Mouse (Mus musculus) embryonic facial prominence, embryonic 10.5 days (tissue): ENCODE data around the gene Hoxa10. TPM values are rescaled to one million over a fixed set of nuclear protein-coding genes. Genes with fewer than 3 reads are reported as not detected.

ENCODE experiments used
- DNase-seq: peaks from one replicate; pipeline ENCODE4 v3.0.0-alpha.2; 2017; ENCODE audit warnings: low spot score
- H3K27ac ChIP-seq: fragments of 300-500 bp; sonication (generic); replicated peaks from 2 replicates; pipeline ENCODE4 v1.5.1; 2016; ENCODE audit warnings: mild to moderate bottlenecking
- H3K27me3 ChIP-seq: fragments of 300-500 bp; sonication (generic); replicated peaks from 2 replicates; pipeline ENCODE4 v1.6.1; 2016; ENCODE audit warnings: low read depth, mild to moderate bottlenecking; ENCODE audit not compliant: poor library complexity, severe bottlenecking
- H3K36me3 ChIP-seq: fragments of 300-500 bp; sonication (generic); replicated peaks from 2 replicates; pipeline ENCODE4 v1.6.1; 2016; ENCODE audit warnings: mild to moderate bottlenecking, moderate library complexity
- H3K4me1 ChIP-seq: fragments of 300-500 bp; sonication (generic); 2 replicates; pipeline ENCODE4 v1.6.1; 2016
- H3K4me3 ChIP-seq: fragments of 300-500 bp; sonication (generic); 2 replicates; pipeline ENCODE4 v1.5.1; 2016; ENCODE audit warnings: mild to moderate bottlenecking, moderate library complexity
- H3K9me3 ChIP-seq: fragments of 300-500 bp; sonication (generic); 2 replicates; pipeline ENCODE4 v1.6.1; 2016; ENCODE audit warnings: mild to moderate bottlenecking
- WGBS: fragments of 180-500 bp; shearing (Covaris S2); methylation state at CpG from one replicate; pipeline ENCODE4 v1.1.7; 2016; 5-methylcytosine and 5-hydroxymethylcytosine counted together
- polyA plus RNA-seq: library from polyadenylated mRNA; unstranded; fragments of >200 nt; fragmentation: Nextera tagmentation; extraction: Ambion mirVana; gene quantifications from 2 replicates; pipeline ENCODE4 v1.2.1, GENCODE M21; 2016

The Hoxa10 gene
- polyA plus RNA-seq, 1 experiment from 2014 or later, result not detected

- Histone ChIP-seq H3K27ac (no peak within 1 kb of the TSS), H3K9me3 (no peaks in the 10 kb centered on the region), H3K4me3 (peak within 1 kb of the TSS; percentile 49), H3K4me1 (peaks cover 14% of the 10 kb centered on the region), H3K27me3 (peaks cover 99% of the 10 kb centered on the region), H3K36me3 (no peaks in the 10 kb centered on the region)
- peak; percentile 74 for DNase-seq
- WGBS, result under 1% methylated on average over 72 of the region's 72 CpGs
Observed at GRCm38 (mm10) chr6:52260654-52261575, 20.3 kb upstream of the Hoxa10 start, which contains the start of gene Hoxa13. Gene Hoxa13, minus strand, starts transcription at chr6:52260880.

DNA sequence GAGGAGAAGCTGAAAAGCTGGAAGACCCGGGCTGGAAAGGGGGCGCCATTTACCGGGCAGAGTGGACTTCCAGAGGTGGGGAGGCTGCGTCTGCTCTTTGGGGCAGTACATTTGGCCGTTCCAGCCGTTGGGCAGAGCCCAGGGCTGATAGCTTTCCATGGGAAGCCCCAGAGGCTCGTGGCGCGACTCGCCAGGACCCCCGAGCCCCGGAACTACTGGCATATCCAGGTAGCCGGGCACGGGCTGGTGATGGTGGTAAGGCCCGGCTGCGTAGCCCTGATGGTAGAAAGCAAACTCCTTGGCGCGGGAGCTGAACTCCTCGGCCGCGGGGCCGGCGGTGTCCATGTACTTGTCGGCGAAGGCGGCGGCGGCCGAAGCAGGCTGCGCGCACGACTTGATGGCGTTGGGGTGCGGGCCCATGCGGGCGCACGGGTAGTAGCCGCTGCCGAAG is 19.2 kb upstream of the Hoxa10 start:
- DNase-seq, result peak; percentile 62
- H3K4me1 ChIP-seq, result peaks cover 14% of the 10 kb centered on the region
- 1% methylated on average over 39 of the region's 39 CpGs for WGBS
- no peaks in the 10 kb centered on the region for H3K9me3 ChIP-seq
- H3K27me3 ChIP-seq, result peaks cover 99% of the 10 kb centered on the region
- no peaks in the 10 kb centered on the region for H3K36me3 ChIP-seq
- no peak overlapping the region for H3K27ac ChIP-seq
- no peak overlapping the region for H3K4me3 ChIP-seq

DNA sequence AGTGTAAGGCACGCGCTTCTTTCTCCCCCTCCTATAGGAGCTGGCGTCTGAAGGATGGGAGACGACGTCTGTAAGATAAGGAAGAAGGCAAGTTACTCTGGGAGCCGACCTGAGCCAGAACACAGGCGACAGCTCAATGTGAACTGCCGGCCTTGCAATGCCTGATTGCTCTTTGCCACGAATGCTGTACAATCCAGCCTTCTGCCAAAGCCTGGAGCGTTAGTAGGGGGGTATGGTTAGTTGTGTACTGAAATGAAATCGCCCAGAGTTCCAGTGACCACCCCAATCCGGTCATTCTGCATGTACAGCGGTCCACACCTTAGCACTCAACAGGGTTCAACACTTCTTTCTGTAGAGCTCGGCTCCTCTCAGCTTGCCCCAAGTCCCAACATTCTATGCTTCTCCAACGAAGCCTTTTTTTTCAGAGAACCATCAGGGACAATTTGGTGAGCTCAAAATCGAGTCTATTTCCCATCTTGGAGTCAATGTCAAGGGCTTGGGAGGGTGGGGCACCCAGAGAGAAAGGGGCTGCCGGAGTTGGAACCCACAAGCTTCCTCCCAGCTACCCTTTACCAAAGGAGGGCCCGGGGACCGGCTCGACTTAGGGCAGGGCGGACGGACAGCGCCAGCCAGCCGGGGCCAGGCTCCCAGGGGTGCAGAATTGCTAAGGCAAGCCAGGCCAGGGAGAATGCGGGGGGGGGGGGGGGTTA is 18.6 kb upstream of the Hoxa10 start:
- Histone ChIP-seq H3K9me3 (no peaks in the 10 kb centered on the region), H3K4me3 (no peak overlapping the region), H3K27me3 (peaks cover 99% of the 10 kb centered on the region), H3K36me3 (no peaks in the 10 kb centered on the region), H3K4me1 (peaks cover 14% of the 10 kb centered on the region), H3K27ac (no peak overlapping the region)
- WGBS, result under 1% methylated on average over 24 of the region's 25 CpGs
- peak; percentile 64 for DNase-seq

GRCm38 (mm10) chr6:52256956-52257355 is 16.3 kb upstream of the Hoxa10 start:
- Histone ChIP-seq H3K4me1 (peaks cover 14% of the 10 kb centered on the region), H3K27ac (no peak overlapping the region), H3K4me3 (no peak overlapping the region), H3K9me3 (no peaks in the 10 kb centered on the region), H3K36me3 (no peaks in the 10 kb centered on the region), H3K27me3 (peaks cover 99% of the 10 kb centered on the region)
- peak; percentile 82 for DNase-seq
- WGBS, result 2% methylated on average over 6 of the region's 6 CpGs

DNA sequence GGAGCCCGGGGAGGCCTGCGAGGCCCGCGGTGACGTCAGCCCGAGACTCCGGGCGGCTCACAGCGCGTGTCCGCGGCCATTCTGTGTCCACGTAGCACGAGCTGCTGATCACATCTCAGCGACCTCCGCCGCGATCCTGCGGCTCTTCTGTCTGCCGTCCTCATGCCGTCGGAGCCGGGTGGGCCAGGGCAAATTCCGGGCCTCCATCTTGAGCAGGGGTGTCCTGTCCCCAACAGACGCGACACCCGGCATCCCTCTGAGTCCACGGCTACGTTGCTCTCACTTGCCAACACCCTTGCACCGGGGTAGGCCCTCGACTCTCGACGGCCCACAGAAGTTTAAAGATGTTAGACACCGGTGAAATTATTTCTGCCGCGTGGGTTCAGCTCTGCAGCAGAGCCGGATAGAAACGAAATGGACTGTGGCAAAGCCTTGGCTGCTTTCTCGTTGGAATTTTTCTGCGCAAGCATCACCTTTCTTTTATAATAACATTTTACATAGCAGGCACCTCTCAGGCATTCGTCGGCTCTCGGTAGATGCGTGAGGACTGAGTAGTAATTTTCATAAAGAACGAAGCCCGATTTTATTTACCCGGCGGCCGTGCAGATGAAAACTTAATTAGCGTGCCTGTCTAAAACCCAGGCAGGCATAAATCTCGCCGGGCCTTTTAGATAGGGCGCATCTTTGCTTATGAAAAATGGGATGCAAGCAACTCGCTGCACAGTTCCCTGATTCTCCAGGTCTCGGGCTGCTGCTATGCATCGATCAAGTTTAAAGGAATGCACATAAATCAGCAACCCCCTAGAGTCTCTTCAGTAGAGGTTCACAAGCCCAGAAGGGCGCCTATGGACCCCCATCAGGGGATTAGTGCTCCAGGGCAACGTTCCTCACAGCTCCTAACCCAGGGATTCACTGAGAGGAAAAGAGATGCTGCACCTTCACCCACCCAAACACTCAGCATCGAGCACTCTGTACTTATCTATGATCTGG is 13.2 kb upstream of the Hoxa10 start:
- Histone ChIP-seq H3K27me3 (peaks cover 100% of the 10 kb centered on the region), H3K4me3 (peak overlapping the region; percentile 28; the same call in 1 of the 2 replicates), H3K27ac (no peak overlapping the region), H3K36me3 (no peaks in the 10 kb centered on the region), H3K9me3 (no peaks in the 10 kb centered on the region), H3K4me1 (no peaks in the 10 kb centered on the region; the same call in 1 of the 2 replicates)
- DNase-seq, result peak; percentile 62
- WGBS, result 1% methylated on average over 59 of the region's 59 CpGs

- H3K4me1 ChIP-seq, result no peaks in the 10 kb centered on the region; the same call in 1 of the 2 replicates
- no peaks in the 10 kb centered on the region for H3K9me3 ChIP-seq
- under 1% methylated on average over 35 of the region's 35 CpGs for whole genome bisulfite sequencing
- H3K27me3 ChIP-seq, result peaks cover 100% of the 10 kb centered on the region
- peak; percentile 60 for DNase-seq
- H3K27ac ChIP-seq, result no peak overlapping the region
- no peaks in the 10 kb centered on the region for H3K36me3 ChIP-seq
- H3K4me3 ChIP-seq, result no peak overlapping the region
Observed at GRCm38 (mm10) chr6:52252775-52253376, 12.2 kb upstream of the Hoxa10 start.

DNA sequence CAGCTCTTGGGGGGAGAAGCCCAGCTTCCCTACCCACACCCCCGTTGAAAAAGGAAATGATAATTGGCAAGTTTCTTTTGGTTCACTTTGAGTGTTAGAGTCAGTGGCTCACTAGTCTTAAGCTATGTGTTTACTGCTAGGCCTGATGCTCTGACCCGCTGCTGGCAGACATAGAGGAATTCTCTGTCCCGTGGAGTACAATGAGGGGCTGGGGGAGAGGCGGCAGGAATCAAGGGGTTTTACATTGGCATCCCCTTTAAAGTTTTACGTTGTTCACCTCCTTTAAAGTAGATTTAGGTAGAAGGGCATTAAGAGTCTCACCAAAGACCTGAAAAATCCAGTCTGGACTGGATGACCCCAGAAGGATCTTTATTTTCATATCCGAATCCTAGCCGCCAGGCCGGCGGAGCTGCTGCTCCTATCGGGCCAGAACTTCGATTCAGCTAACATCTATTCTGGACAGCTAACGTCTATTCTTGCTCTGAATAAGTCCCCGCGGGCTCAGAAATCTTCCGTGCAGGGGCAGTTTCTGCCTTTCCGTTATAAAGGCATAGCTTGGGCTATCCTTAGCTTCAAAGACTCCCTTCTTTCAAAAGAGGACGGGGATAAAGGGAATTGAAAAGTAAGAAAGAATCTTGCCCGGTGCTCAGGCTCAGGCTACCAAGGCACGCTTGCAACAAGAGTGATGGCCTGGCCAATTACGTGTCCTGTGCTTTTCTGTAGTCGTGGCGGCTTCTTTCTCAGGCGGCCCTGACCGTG is 11.5 kb upstream of the Hoxa10 start:
- Histone ChIP-seq H3K4me1 (no peaks in the 10 kb centered on the region; the same call in 1 of the 2 replicates), H3K9me3 (no peaks in the 10 kb centered on the region), H3K36me3 (no peaks in the 10 kb centered on the region), H3K27me3 (peaks cover 100% of the 10 kb centered on the region), H3K27ac (no peak overlapping the region), H3K4me3 (no peak overlapping the region)
- WGBS, result 2% methylated on average over 24 of the region's 24 CpGs
- DNase-seq, result no peak

GRCm38 (mm10) chr6:52251177-52251879 is 10.7 kb upstream of the Hoxa10 start:
- no peak overlapping the region for H3K27ac ChIP-seq
- H3K4me1 ChIP-seq, result peaks cover 2% of the 10 kb centered on the region
- H3K36me3 ChIP-seq, result no peaks in the 10 kb centered on the region
- H3K4me3 ChIP-seq, result no peak overlapping the region
- no peak for DNase-seq
- no peaks in the 10 kb centered on the region for H3K9me3 ChIP-seq
- 9% methylated on average over 7 of the region's 7 CpGs for WGBS
- H3K27me3 ChIP-seq, result peaks cover 100% of the 10 kb centered on the region

DNA sequence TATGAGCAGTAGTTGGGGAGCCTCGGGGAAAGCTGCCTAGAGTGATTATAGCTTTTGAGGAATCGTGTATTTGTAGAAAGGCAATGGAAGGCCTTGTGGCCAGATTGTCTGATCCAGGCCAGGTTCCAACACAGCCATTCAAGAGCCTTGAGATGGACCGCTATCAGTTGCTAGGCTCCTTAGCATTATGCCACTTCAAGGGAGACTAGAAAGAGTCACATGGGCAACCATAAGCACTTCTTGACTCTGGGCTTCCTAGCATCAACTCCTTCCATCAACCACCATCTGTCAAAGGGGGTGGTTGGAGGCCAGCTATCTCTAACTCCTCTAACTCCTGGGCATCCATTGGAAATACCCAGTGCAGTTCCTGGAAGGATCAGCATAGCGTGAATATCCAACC is 9.2 kb upstream of the Hoxa10 start:
- Histone ChIP-seq H3K36me3 (no peaks in the 10 kb centered on the region), H3K4me1 (peaks cover 10% of the 10 kb centered on the region), H3K27me3 (peaks cover 100% of the 10 kb centered on the region), H3K9me3 (no peaks in the 10 kb centered on the region), H3K27ac (no peak overlapping the region), H3K4me3 (no peak overlapping the region)
- whole genome bisulfite sequencing, result 3% methylated on average over 4 of the region's 4 CpGs
- DNase-seq, result no peak

DNA sequence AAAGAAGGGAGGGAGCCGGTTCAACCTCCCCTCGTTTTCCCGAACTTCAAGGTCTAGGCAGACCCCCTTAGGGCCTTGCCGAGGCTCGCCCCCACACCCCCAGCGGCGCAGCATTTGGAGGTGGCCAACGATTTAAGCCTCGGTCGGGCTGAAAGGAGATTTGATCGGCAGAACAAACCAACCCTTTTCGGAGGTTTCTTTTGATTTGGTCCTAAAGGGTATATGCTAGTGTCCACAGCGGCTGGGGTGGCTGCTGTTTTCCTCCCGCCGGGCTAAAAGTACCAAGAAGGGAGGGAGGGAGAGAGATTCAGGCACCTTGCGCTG is 8.7 kb upstream of the Hoxa10 start:
- Histone ChIP-seq H3K4me3 (no peak overlapping the region), H3K4me1 (peaks cover 10% of the 10 kb centered on the region), H3K27ac (no peak overlapping the region), H3K9me3 (no peaks in the 10 kb centered on the region), H3K36me3 (no peaks in the 10 kb centered on the region), H3K27me3 (peaks cover 100% of the 10 kb centered on the region)
- no peak for DNase-seq
- under 1% methylated on average over 16 of the region's 16 CpGs for WGBS
